ENCODE assay signal across 8 mouse cellular contexts in genomic region chr15:98881656-98882008, GRCm38 (mm10). TPM values are rescaled to one million over a fixed set of nuclear protein-coding genes. Genes with fewer than 3 reads are reported as not detected.
DNase-seq lines count a peak whose midpoint lies in the region; ATAC-seq and TF ChIP-seq lines count a peak whose summit lies in the region.

No protein-coding gene starts in this region.

- H3K27me3 ChIP-seq in heart, embryonic 10.5 days (ENCODE audit: insufficient read depth, poor library complexity, severe bottlenecking) = no peaks in the 10 kb centered on the region
- no peaks in the 10 kb centered on the region for H3K27me3 ChIP-seq in ES-Bruce4 (ENCODE audit: control insufficient read depth, insufficient read depth, low read length, poor library complexity, severe bottlenecking)
- H3K27me3 ChIP-seq in forebrain, embryonic 16.5 days (replicated peaks; ENCODE audit: control insufficient read depth, insufficient read depth, low read length) = no peaks in the 10 kb centered on the region
- H3K27me3 ChIP-seq in liver, embryonic 16.5 days (ENCODE audit: control insufficient read depth, insufficient read depth, low read depth, low read length) = no peaks in the 10 kb centered on the region

- H3K9ac ChIP-seq in ES-Bruce4 (ENCODE audit: low read depth, poor library complexity, severe bottlenecking) = peak overlapping the region; percentile 30
- peak overlapping the region; percentile 42; the same call in 1 of the 2 replicates for H3K9ac ChIP-seq in forebrain, embryonic 16.5 days (replicated peaks; ENCODE audit: low read depth, low read length)
- H3K9ac ChIP-seq in liver, embryonic 16.5 days (ENCODE audit: low read depth, low read length) = peak overlapping the region; percentile 46

- peaks cover 15% of the 10 kb centered on the region for H3K4me1 ChIP-seq in heart, embryonic 10.5 days
- no peaks in the 10 kb centered on the region for H3K4me1 ChIP-seq in ES-Bruce4 (ENCODE audit: control insufficient read depth, insufficient read depth, low read length)
- H3K4me1 ChIP-seq in forebrain, embryonic 16.5 days (replicated peaks; ENCODE audit: control insufficient read depth, insufficient read depth, low read length) = peaks cover 18% of the 10 kb centered on the region
- H3K4me1 ChIP-seq in liver, embryonic 16.5 days (ENCODE audit: control insufficient read depth, low read depth, low read length) = peaks cover 22% of the 10 kb centered on the region

- TF ChIP-seq POLR2A in ES-Bruce4 (IDR thresholded peaks at IDR 0.05; ENCODE audit: insufficient read depth, low read length) = peak; percentile 30

- no peaks in the 10 kb centered on the region for H3K9me3 ChIP-seq in heart, embryonic 10.5 days
- no peaks in the 10 kb centered on the region for H3K9me3 ChIP-seq in ES-Bruce4 (replicated peaks; ENCODE audit: control insufficient read depth, insufficient read depth, low read length, poor library complexity, severe bottlenecking)
- H3K9me3 ChIP-seq in forebrain, embryonic 16.5 days (ENCODE audit: control insufficient read depth, low read length) = no peaks in the 10 kb centered on the region
- no peaks in the 10 kb centered on the region for H3K9me3 ChIP-seq in liver, embryonic 16.5 days (replicated peaks; ENCODE audit: control insufficient read depth, low read length)

- H3K4me2 ChIP-seq in forebrain, embryonic 16.5 days (ENCODE audit: low read length) = peak overlapping the region; percentile 82
- H3K4me2 ChIP-seq in liver, embryonic 16.5 days (ENCODE audit: low read depth, low read length) = peak overlapping the region; percentile 97

- H3K4me3 ChIP-seq in heart, embryonic 10.5 days = peak overlapping the region; percentile 85
- peak overlapping the region; percentile 45 for H3K4me3 ChIP-seq in ES-Bruce4 (ENCODE audit: low read depth, low read length)
- peak overlapping the region; percentile 88 for H3K4me3 ChIP-seq in forebrain, embryonic 16.5 days (replicated peaks; ENCODE audit: low read length)
- peak overlapping the region; percentile 84 for H3K4me3 ChIP-seq in liver, embryonic 16.5 days (ENCODE audit: low read depth, low read length)

- ATAC-seq in forebrain, embryonic 16.5 days = peak; percentile 43
- ATAC-seq in liver, embryonic 16.5 days (ENCODE audit: low read depth) = no peak

- WGBS in heart, embryonic 10.5 days = 13% methylated on average over 5 of the region's 5 CpGs
- WGBS in forebrain, embryonic 16.5 days = 2% methylated on average over 5 of the region's 5 CpGs
- 15% methylated on average over 5 of the region's 5 CpGs for WGBS in liver, embryonic 16.5 days (ENCODE audit: insufficient replicate concordance)

- no peak for DNase-seq in heart, embryonic 10.5 days (ENCODE audit: low spot score)
- no peak for DNase-seq in heart, adult 9 months (ENCODE audit: low spot score in 2 of 2)
- DNase-seq in gastrocnemius, postnatal 4 days (ENCODE audit: low spot score in 2 of 2) = no peak
- DNase-seq in layer of hippocampus, adult 8-10 months (ENCODE audit: low spot score in 2 of 2) = no peak
- no peak for DNase-seq in gastrocnemius, adult 18-20 months (ENCODE audit: low spot score)

- no peak for TF ChIP-seq CTCF in ES-Bruce4 (IDR thresholded peaks at IDR 0.05; ENCODE audit: low read depth, low read length)

- no peak for TF ChIP-seq EP300 in ES-Bruce4 (IDR thresholded peaks at IDR 0.05; ENCODE audit: insufficient read depth, low read depth, low read length)

- peak overlapping the region; percentile 89 for H3K27ac ChIP-seq in heart, embryonic 10.5 days
- H3K27ac ChIP-seq in ES-Bruce4 (ENCODE audit: insufficient read depth, low read length) = peak overlapping the region; percentile 52
- peak overlapping the region; percentile 88 for H3K27ac ChIP-seq in forebrain, embryonic 16.5 days (ENCODE audit: low read length)
- H3K27ac ChIP-seq in liver, embryonic 16.5 days (ENCODE audit: low read length) = peak overlapping the region; percentile 69; the same call in 1 of the 2 replicates

- 0 out of 2 replicates have a peak, but pooled peaks cover 4% of the 10 kb centered on the region for H3K36me3 ChIP-seq in heart, embryonic 10.5 days
- H3K36me3 ChIP-seq in ES-Bruce4 (ENCODE audit: control insufficient read depth, insufficient read depth, low read length, poor library complexity, severe bottlenecking) = peaks cover 11% of the 10 kb centered on the region; the same call in 1 of the 2 replicates
- H3K36me3 ChIP-seq in forebrain, embryonic 16.5 days (ENCODE audit: control insufficient read depth, insufficient read depth) = no peaks in the 10 kb centered on the region
- H3K36me3 ChIP-seq in liver, embryonic 16.5 days (ENCODE audit: control insufficient read depth, insufficient read depth) = no peaks in the 10 kb centered on the region

RNA-seq across cellular contexts. Expression of gene Kmt2d, which starts 10.6 kb away (rescaled TPM):
- polyA plus RNA-seq in heart, embryonic 10.5 days (2016; fragmentation: Nextera tagmentation; extraction: Ambion mirVana) = 10.1 and 12.0 TPM in 2 replicates
- polyA plus RNA-seq in ES-Bruce4 (2011; ENCODE audit: insufficient read depth, insufficient read length, low read depth, missing spikeins) = 51.9 and 62.2 TPM in 2 replicates
- 11.0 and 12.8 TPM in 2 replicates for polyA plus RNA-seq in forebrain, embryonic 16.5 days (2015; fragmentation: Nextera tagmentation; extraction: Ambion mirVana)
- 3.9 and 4.0 TPM in 2 replicates for polyA plus RNA-seq in liver, embryonic 16.5 days (2015; fragmentation: Nextera tagmentation; extraction: Ambion mirVana)
- 10 to 100 TPM; 63.9 to 68.6 TPM for total RNA-seq in gastrocnemius, postnatal 4 days (2021)
- total RNA-seq in layer of hippocampus, adult 8-10 months (2022) = 10 to 100 TPM; 77.8 to 96.0 (median 89.6) TPM
- total RNA-seq in gastrocnemius, adult 18-20 months (2021) = 10 to 100 TPM; 43.2 to 50.1 TPM

RNA-seq across cellular contexts. Expression of gene Rhebl1, which starts 12.7 kb away (rescaled TPM):
- 6.5 and 11.8 TPM in 2 replicates for polyA plus RNA-seq in heart, embryonic 10.5 days (2016; fragmentation: Nextera tagmentation; extraction: Ambion mirVana)
- 40.3 and 41.9 TPM in 2 replicates for polyA plus RNA-seq in ES-Bruce4 (2011; ENCODE audit: insufficient read depth, insufficient read length, low read depth, missing spikeins)
- polyA plus RNA-seq in forebrain, embryonic 16.5 days (2015; fragmentation: Nextera tagmentation; extraction: Ambion mirVana) = 51.2 and 52.7 TPM in 2 replicates
- polyA plus RNA-seq in liver, embryonic 16.5 days (2015; fragmentation: Nextera tagmentation; extraction: Ambion mirVana) = 2.9 and 3.4 TPM in 2 replicates
- 1 to 10 TPM; 2.4 to 3.6 TPM for total RNA-seq in gastrocnemius, postnatal 4 days (2021)
- total RNA-seq in layer of hippocampus, adult 8-10 months (2022) = 10 to 100 TPM in 1 of 4 experiments, 1 to 10 TPM in 3; 4.9 to 10.4 (median 7.9) TPM
- 1 to 10 TPM; 1.3 TPM for total RNA-seq in gastrocnemius, adult 18-20 months (2021)

RNA-seq across cellular contexts. Expression of gene Dhh, which starts 16.7 kb away (rescaled TPM):
- 2.9 and 3.0 TPM in 2 replicates for polyA plus RNA-seq in heart, embryonic 10.5 days (2016; fragmentation: Nextera tagmentation; extraction: Ambion mirVana)
- 0.40 and 0.78 TPM in 2 replicates for polyA plus RNA-seq in ES-Bruce4 (2011; ENCODE audit: insufficient read depth, insufficient read length, low read depth, missing spikeins)
- polyA plus RNA-seq in forebrain, embryonic 16.5 days (2015; fragmentation: Nextera tagmentation; extraction: Ambion mirVana) = 0.65 and 0.66 TPM in 2 replicates
- 0.11 TPM in 2 replicates for polyA plus RNA-seq in liver, embryonic 16.5 days (2015; fragmentation: Nextera tagmentation; extraction: Ambion mirVana)
- total RNA-seq in gastrocnemius, postnatal 4 days (2021) = 1 to 10 TPM; 5.0 to 7.8 TPM
- under 1 TPM in 3 of 4 experiments, not detected in 1; 0.18 to 0.34 (median 0.23) TPM for total RNA-seq in layer of hippocampus, adult 8-10 months (2022)
- total RNA-seq in gastrocnemius, adult 18-20 months (2021) = 1 to 10 TPM in 1 of 2 experiments, under 1 TPM in 1; 0.75 to 1.5 TPM

RNA-seq across cellular contexts. Expression of gene Lmbr1l, which starts 36.4 kb away (rescaled TPM):
- polyA plus RNA-seq in heart, embryonic 10.5 days (2016; fragmentation: Nextera tagmentation; extraction: Ambion mirVana) = 14.9 and 20.2 TPM in 2 replicates
- 30.9 and 33.4 TPM in 2 replicates for polyA plus RNA-seq in ES-Bruce4 (2011; ENCODE audit: insufficient read depth, insufficient read length, low read depth, missing spikeins)
- 43.0 and 54.9 TPM in 2 replicates for polyA plus RNA-seq in forebrain, embryonic 16.5 days (2015; fragmentation: Nextera tagmentation; extraction: Ambion mirVana)
- 4.4 and 4.6 TPM in 2 replicates for polyA plus RNA-seq in liver, embryonic 16.5 days (2015; fragmentation: Nextera tagmentation; extraction: Ambion mirVana)
- 10 to 100 TPM; 16.9 to 19.8 TPM for total RNA-seq in gastrocnemius, postnatal 4 days (2021)
- 10 to 100 TPM; 17.9 to 21.8 (median 19.6) TPM for total RNA-seq in layer of hippocampus, adult 8-10 months (2022)
- total RNA-seq in gastrocnemius, adult 18-20 months (2021) = 1 to 10 TPM; 4.8 to 4.9 TPM

RNA-seq across cellular contexts. Expression of gene Prkag1, which starts 50.3 kb away (rescaled TPM):
- 95.0 and 97.7 TPM in 2 replicates for polyA plus RNA-seq in heart, embryonic 10.5 days (2016; fragmentation: Nextera tagmentation; extraction: Ambion mirVana)
- polyA plus RNA-seq in ES-Bruce4 (2011; ENCODE audit: insufficient read depth, insufficient read length, low read depth, missing spikeins) = 51.0 and 61.0 TPM in 2 replicates
- polyA plus RNA-seq in forebrain, embryonic 16.5 days (2015; fragmentation: Nextera tagmentation; extraction: Ambion mirVana) = 79.5 and 89.2 TPM in 2 replicates
- 86.8 and 90.6 TPM in 2 replicates for polyA plus RNA-seq in liver, embryonic 16.5 days (2015; fragmentation: Nextera tagmentation; extraction: Ambion mirVana)
- 10 to 100 TPM; 42.8 to 42.9 TPM for total RNA-seq in gastrocnemius, postnatal 4 days (2021)
- total RNA-seq in layer of hippocampus, adult 8-10 months (2022) = 10 to 100 TPM; 49.0 to 55.2 (median 50.2) TPM
- total RNA-seq in gastrocnemius, adult 18-20 months (2021) = 10 to 100 TPM; 48.1 to 49.6 TPM
